Mouse (Mus musculus) midbrain, embryonic 13.5 days (tissue): Measurements from ENCODE around the gene Apoa1. TPM values are rescaled to one million over a fixed set of nuclear protein-coding genes. Genes with fewer than 3 reads are reported as not detected.

Experiments used
- ATAC-seq: fragments of 200-750 bp; cut with Nextera tagmentation; 2 replicates; pipeline ENCODE4 v1.8.0; 2017; ENCODE audit warnings: mild to moderate bottlenecking, moderate TSS enrichment, moderate library complexity
- H3K27ac ChIP-seq: fragments of 300-500 bp; sonication (generic); 2 replicates; pipeline ENCODE4 v1.5.1; 2015; ENCODE audit warnings: inconsistent platforms, mild to moderate bottlenecking, moderate library complexity
- H3K27me3 ChIP-seq: fragments of 300-500 bp; sonication (generic); 2 replicates; pipeline ENCODE4 v1.6.1; 2015; ENCODE audit warnings: mild to moderate bottlenecking, inconsistent platforms
- H3K36me3 ChIP-seq: fragments of 300-500 bp; sonication (generic); 2 replicates; pipeline ENCODE4 v1.6.1; 2015; ENCODE audit warnings: mild to moderate bottlenecking, inconsistent platforms
- H3K4me1 ChIP-seq: fragments of 300-500 bp; sonication (generic); replicated peaks from 2 replicates; pipeline ENCODE4 v1.6.1; 2015; ENCODE audit warnings: inconsistent platforms
- H3K4me2 ChIP-seq: fragments of 300-500 bp; sonication (generic); replicated peaks from 2 replicates; pipeline ENCODE4 v1.6.1; 2015; ENCODE audit warnings: moderate library complexity, mild to moderate bottlenecking, inconsistent platforms
- H3K4me3 ChIP-seq: fragments of 300-500 bp; sonication (generic); replicated peaks from 2 replicates; pipeline ENCODE4 v1.5.1; 2015; ENCODE audit warnings: mild to moderate bottlenecking, inconsistent platforms
- H3K9ac ChIP-seq: fragments of 300-500 bp; sonication (generic); replicated peaks from 2 replicates; pipeline ENCODE4 v1.6.1; 2015; ENCODE audit warnings: mild to moderate bottlenecking, inconsistent platforms
- H3K9me3 ChIP-seq: fragments of 300-500 bp; sonication (generic); 2 replicates; pipeline ENCODE4 v1.6.1; 2016; ENCODE audit warnings: mild to moderate bottlenecking, inconsistent platforms
- WGBS: fragments of 180-500 bp; shearing (Covaris S2); methylation state at CpG from one replicate; pipeline ENCODE4 v1.1.7; 2015; 5-methylcytosine and 5-hydroxymethylcytosine counted together
- polyA plus RNA-seq: library from polyadenylated mRNA; unstranded; fragments of >200 nt; fragmentation: Nextera tagmentation; extraction: Ambion mirVana; gene quantifications from 2 replicates; pipeline ENCODE4 v1.2.1, GENCODE M21; 2015

Gene Apoa1
- polyA plus RNA-seq, result 2.9 and 3.3 TPM in 2 replicates

GRCm38 (mm10) chr9:46228491-46228890 is at the start of gene Apoa1:
TSS of gene Apoa1 (plus strand) at chr9:46228580.
- Histone ChIP-seq H3K4me1 (peaks cover 9% of the 10 kb centered on the region), H3K4me2 (no peak within 1 kb of the TSS), H3K27ac (no peak within 1 kb of the TSS), H3K9ac (no peak within 1 kb of the TSS), H3K4me3 (no peak within 1 kb of the TSS), H3K9me3 (no peaks in the 10 kb centered on the region), H3K36me3 (peaks cover 6% of the 10 kb centered on the region; the same call in 1 of the 2 replicates), H3K27me3 (peaks cover 10% of the 10 kb centered on the region; the same call in 1 of the 2 replicates)
- WGBS, result 81% methylated on average over 9 of the region's 9 CpGs
- no peak for ATAC-seq

DNA sequence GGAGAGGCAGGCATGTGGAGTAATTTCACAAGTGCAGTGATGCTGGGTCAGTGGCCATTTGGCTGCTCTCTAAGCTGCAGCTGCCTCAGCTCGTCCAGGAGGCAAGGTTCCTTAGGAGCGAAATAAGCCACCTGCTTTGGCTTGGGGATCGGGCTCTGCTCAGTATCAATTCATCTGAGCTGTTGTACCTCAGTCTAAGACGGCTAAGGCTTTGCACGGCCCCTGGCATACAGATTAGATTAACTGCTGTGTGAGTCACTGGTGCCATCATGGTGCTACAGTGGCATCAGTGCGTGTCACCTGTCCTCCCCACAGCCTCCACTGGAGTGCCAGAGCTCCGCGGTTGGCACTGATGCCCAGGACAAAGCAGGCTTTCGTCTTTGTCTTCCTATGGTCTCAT is 49.8 kb upstream of the Apoa1 start:
- 91% methylated on average over 9 of the region's 9 CpGs for WGBS
- Histone ChIP-seq H3K27me3 (no peaks in the 10 kb centered on the region), H3K4me1 (peaks cover 4% of the 10 kb centered on the region), H3K9me3 (no peaks in the 10 kb centered on the region), H3K9ac (no peak overlapping the region), H3K4me2 (no peak overlapping the region), H3K4me3 (no peak overlapping the region), H3K36me3 (peaks cover 13% of the 10 kb centered on the region), H3K27ac (no peak overlapping the region)
- ATAC-seq, result no peak

DNA sequence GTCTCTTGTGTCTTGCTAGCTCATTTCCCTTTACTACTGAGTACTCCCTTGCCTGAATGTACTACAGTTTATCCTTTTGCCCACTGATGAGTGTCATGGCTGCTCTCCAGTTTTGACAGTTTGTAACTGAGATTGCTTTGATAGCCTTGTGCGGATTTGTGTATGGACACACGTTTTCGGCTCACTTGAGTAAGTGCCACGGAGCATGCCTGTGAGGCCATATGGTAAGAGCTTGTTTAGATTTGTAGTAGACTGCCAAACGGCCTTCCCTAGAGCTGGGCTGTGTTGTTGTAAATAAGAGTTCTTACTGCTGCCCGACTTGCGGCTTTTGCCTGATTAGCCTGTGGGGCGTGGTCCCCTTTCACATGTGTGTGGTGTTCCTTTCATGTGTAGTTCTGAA is 47.1 kb upstream of the Apoa1 start:
- no peak for ATAC-seq
- H3K4me1 ChIP-seq, result peaks cover 4% of the 10 kb centered on the region
- no peak overlapping the region for H3K9ac ChIP-seq
- no peak overlapping the region for H3K27ac ChIP-seq
- no peaks in the 10 kb centered on the region for H3K27me3 ChIP-seq
- H3K9me3 ChIP-seq, result no peaks in the 10 kb centered on the region
- H3K4me2 ChIP-seq, result no peak overlapping the region
- WGBS, result 90% methylated on average over 8 of the region's 8 CpGs
- H3K4me3 ChIP-seq, result no peak overlapping the region
- H3K36me3 ChIP-seq, result peaks cover 13% of the 10 kb centered on the region

DNA sequence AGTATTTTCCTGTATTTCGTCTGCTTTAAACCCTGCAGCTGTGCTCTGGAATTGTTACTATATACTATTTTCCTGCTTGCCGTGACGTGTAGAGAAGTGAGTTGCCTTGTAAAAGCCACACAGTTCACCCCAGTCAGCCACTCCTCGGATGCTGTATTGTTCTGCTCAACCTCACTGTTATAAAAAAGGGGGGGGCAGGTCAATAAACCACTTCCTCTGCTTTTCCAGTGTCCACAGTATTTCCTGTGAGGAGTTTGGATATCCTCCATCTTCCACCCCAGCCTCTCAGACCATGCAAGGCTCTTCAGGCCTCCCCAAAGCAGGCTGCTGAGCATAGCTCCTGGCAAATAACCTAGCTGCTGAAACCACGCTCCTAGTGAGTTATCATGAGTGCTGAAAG is 43.8 kb upstream of the Apoa1 start:
- no peak overlapping the region for H3K4me3 ChIP-seq
- H3K4me2 ChIP-seq, result no peak overlapping the region
- ATAC-seq, result no peak
- H3K36me3 ChIP-seq, result no peaks in the 10 kb centered on the region; the same call in 1 of the 2 replicates
- 83% methylated on average over 5 of the region's 5 CpGs for WGBS
- H3K9ac ChIP-seq, result no peak overlapping the region
- no peak overlapping the region for H3K27ac ChIP-seq
- H3K4me1 ChIP-seq, result peaks cover 11% of the 10 kb centered on the region
- H3K9me3 ChIP-seq, result no peaks in the 10 kb centered on the region
- no peaks in the 10 kb centered on the region for H3K27me3 ChIP-seq

GRCm38 (mm10) chr9:46185191-46185590 is 43.2 kb upstream of the Apoa1 start:
- no peak overlapping the region for H3K27ac ChIP-seq
- no peak overlapping the region for H3K4me2 ChIP-seq
- H3K36me3 ChIP-seq, result no peaks in the 10 kb centered on the region; the same call in 1 of the 2 replicates
- H3K27me3 ChIP-seq, result no peaks in the 10 kb centered on the region
- ATAC-seq, result no peak
- H3K4me3 ChIP-seq, result no peak overlapping the region
- H3K4me1 ChIP-seq, result peaks cover 11% of the 10 kb centered on the region
- H3K9me3 ChIP-seq, result no peaks in the 10 kb centered on the region
- H3K9ac ChIP-seq, result no peak overlapping the region
- 44% methylated on average over 2 of the region's 2 CpGs for WGBS

GRCm38 (mm10) chr9:46186387-46186786 is 42.0 kb upstream of the Apoa1 start:
- ATAC-seq, result no peak
- peaks cover 6% of the 10 kb centered on the region for H3K4me1 ChIP-seq
- no peak overlapping the region for H3K27ac ChIP-seq
- no peak overlapping the region for H3K4me2 ChIP-seq
- no peak overlapping the region for H3K9ac ChIP-seq
- no peaks in the 10 kb centered on the region for H3K36me3 ChIP-seq
- H3K27me3 ChIP-seq, result no peaks in the 10 kb centered on the region
- WGBS, result 88% methylated on average over 1 of the region's 1 CpGs
- H3K4me3 ChIP-seq, result no peak overlapping the region
- H3K9me3 ChIP-seq, result no peaks in the 10 kb centered on the region

- ATAC-seq, result no peak
- no peaks in the 10 kb centered on the region for H3K27me3 ChIP-seq
- H3K9ac ChIP-seq, result no peak overlapping the region
- H3K9me3 ChIP-seq, result no peaks in the 10 kb centered on the region
- H3K36me3 ChIP-seq, result no peaks in the 10 kb centered on the region
- H3K4me1 ChIP-seq, result peaks cover 6% of the 10 kb centered on the region
- no peak overlapping the region for H3K4me2 ChIP-seq
- H3K4me3 ChIP-seq, result no peak overlapping the region
- H3K27ac ChIP-seq, result no peak overlapping the region
- WGBS, result 89% methylated on average over 4 of the region's 4 CpGs
Observed at GRCm38 (mm10) chr9:46188370-46188769, 40.0 kb upstream of the Apoa1 start.

DNA sequence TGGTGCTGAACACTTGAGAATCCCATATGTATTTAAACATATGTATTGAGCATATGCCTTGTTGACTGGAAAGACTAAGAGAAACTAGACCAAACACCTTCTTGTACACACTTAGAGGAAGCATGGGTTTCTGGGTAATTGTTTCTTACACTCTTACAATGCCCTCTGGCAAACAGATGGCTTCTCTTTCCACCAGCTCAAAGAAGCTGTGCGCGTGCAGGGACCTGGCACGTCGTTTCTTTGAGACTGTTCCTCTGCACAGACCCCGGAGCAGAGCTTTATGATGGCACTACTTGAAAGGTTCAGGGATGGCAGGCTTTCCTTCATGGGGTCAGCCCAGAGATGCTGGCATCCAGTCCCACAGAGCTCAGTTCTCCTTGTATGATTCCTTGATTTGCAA is 39.4 kb upstream of the Apoa1 start:
- Histone ChIP-seq H3K4me3 (no peak overlapping the region), H3K27ac (0 out of 2 replicates have a peak overlapping the region, but pooled peaks have one; percentile 19), H3K9ac (no peak overlapping the region), H3K36me3 (0 out of 2 replicates have a peak, but pooled peaks cover under 1% of the 10 kb centered on the region), H3K4me2 (no peak overlapping the region), H3K4me1 (peaks cover 6% of the 10 kb centered on the region), H3K9me3 (no peaks in the 10 kb centered on the region), H3K27me3 (no peaks in the 10 kb centered on the region)
- WGBS, result 71% methylated on average over 5 of the region's 5 CpGs
- no peak for ATAC-seq

DNA sequence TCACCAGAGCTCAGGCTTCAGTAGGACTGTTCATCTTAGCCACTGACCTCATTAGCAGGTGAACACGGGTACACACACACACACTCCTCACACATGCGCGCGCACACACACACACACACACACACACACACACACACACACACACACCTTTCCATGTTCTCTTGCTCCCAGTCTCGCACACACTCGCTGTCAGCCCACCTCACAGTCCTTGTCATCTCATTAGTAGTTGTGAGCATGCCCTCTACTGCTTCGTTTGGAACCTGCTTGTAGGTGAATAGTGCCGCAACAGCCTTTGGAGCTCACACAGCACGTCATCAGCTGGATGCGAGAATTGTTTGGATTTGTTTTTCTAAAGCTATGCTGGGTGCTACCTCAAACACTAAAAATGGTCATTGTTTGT is 39.0 kb upstream of the Apoa1 start:
- Histone ChIP-seq H3K4me2 (no peak overlapping the region), H3K27ac (0 out of 2 replicates have a peak overlapping the region, but pooled peaks have one; percentile 19), H3K4me1 (peaks cover 6% of the 10 kb centered on the region), H3K36me3 (peaks cover 4% of the 10 kb centered on the region), H3K27me3 (no peaks in the 10 kb centered on the region), H3K9ac (no peak overlapping the region), H3K4me3 (no peak overlapping the region), H3K9me3 (no peaks in the 10 kb centered on the region)
- no peak; the same call in 1 of the 2 replicates for ATAC-seq
- WGBS, result 77% methylated on average over 10 of the region's 10 CpGs

DNA sequence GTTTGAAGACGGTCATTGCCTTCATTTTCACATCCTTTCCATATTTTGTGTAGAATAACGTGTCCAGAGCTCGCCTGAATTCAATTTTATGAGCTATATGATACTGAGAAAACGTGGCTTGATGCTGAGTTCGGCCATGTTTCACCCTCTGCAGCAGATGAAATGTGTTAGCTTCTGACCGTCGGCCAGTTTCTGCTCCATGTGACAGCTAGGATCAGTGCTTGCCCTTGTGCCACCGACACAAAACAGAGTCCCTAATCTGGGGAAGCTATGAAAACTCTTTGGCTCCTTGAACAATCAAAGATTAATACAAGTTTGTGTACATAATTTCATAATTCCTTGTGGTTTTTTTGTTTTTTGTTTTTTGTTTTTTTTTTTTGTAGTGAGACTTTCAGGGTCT is 37.1 kb upstream of the Apoa1 start:
- no peak overlapping the region for H3K4me3 ChIP-seq
- WGBS, result 74% methylated on average over 8 of the region's 8 CpGs

GRCm38 (mm10) chr9:46191644-46192043 is 36.7 kb upstream of the Apoa1 start:
- no peaks in the 10 kb centered on the region for H3K9me3 ChIP-seq
- peaks cover 25% of the 10 kb centered on the region for H3K36me3 ChIP-seq
- no peak overlapping the region for H3K27ac ChIP-seq
- no peak for ATAC-seq
- peaks cover 6% of the 10 kb centered on the region for H3K4me1 ChIP-seq
- H3K4me2 ChIP-seq, result no peak overlapping the region
- WGBS, result 33% methylated on average over 1 of the region's 1 CpGs
- H3K27me3 ChIP-seq, result no peaks in the 10 kb centered on the region
- H3K9ac ChIP-seq, result no peak overlapping the region
- no peak overlapping the region for H3K4me3 ChIP-seq

More for the DNA sequence above, 37.1 kb upstream of the Apoa1 start:
- Histone ChIP-seq H3K4me2 (no peak overlapping the region), H3K36me3 (peaks cover 21% of the 10 kb centered on the region), H3K9me3 (no peaks in the 10 kb centered on the region), H3K27me3 (no peaks in the 10 kb centered on the region), H3K27ac (no peak overlapping the region), H3K9ac (0 out of 2 replicates have a peak overlapping the region, but pooled peaks have one; percentile 4), H3K4me1 (peaks cover 6% of the 10 kb centered on the region)
- ATAC-seq, result no peak

DNA sequence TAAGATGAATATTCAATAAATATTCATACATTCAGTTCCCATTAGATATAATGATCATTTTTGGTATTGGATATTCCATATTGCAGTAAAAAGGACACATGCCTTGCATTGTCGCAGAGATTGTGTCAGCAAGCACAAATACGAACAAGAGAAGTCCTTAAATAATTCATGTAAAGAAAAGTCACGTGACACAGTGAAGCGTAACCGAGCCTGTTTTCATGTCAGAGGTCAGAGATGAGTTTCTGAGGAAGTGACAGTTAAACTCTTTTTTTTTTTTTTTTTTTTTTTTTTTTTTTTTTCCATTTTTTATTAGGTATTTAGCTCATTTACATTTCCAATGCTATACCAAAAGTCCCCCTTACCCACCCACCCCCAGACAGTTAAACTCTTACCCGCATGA is 35.7 kb upstream of the Apoa1 start:
- WGBS, result 81% methylated on average over 6 of the region's 6 CpGs
- peaks cover 6% of the 10 kb centered on the region for H3K4me1 ChIP-seq
- no peak overlapping the region for H3K4me2 ChIP-seq
- H3K27ac ChIP-seq, result no peak overlapping the region
- ATAC-seq, result no peak
- H3K4me3 ChIP-seq, result no peak overlapping the region
- no peak overlapping the region for H3K9ac ChIP-seq
- peaks cover 34% of the 10 kb centered on the region for H3K36me3 ChIP-seq
- no peaks in the 10 kb centered on the region for H3K27me3 ChIP-seq
- no peaks in the 10 kb centered on the region for H3K9me3 ChIP-seq

DNA sequence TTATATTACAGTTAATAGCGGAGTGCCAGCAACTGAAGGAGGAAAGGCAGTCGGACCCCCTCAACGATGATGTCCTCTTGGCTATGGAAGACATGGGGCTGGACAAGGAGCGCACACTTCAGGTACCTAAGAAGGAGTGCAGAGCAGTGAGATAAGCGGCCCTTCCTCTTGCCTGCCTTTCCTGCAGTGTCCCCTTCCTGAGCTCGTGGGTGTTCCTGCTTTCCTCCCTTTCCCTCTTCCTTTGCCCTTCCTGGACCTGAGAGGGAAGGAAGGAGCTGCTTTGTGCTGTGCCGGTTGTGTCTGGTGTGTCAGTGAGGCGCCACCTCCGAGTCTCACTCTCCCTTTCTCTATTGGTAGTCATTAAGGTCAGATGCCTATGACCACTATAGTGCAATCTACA is 33.6 kb upstream of the Apoa1 start:
- no peak overlapping the region for H3K4me2 ChIP-seq
- no peaks in the 10 kb centered on the region for H3K4me1 ChIP-seq
- no peaks in the 10 kb centered on the region for H3K27me3 ChIP-seq
- ATAC-seq, result no peak
- 89% methylated on average over 9 of the region's 9 CpGs for WGBS
- H3K9me3 ChIP-seq, result no peaks in the 10 kb centered on the region
- no peak overlapping the region for H3K27ac ChIP-seq
- H3K36me3 ChIP-seq, result peaks cover 55% of the 10 kb centered on the region
- no peak overlapping the region for H3K4me3 ChIP-seq
- H3K9ac ChIP-seq, result no peak overlapping the region
